Comparison of ENCODE assay signal across 15 mouse cellular contexts in the genomic region with DNA sequence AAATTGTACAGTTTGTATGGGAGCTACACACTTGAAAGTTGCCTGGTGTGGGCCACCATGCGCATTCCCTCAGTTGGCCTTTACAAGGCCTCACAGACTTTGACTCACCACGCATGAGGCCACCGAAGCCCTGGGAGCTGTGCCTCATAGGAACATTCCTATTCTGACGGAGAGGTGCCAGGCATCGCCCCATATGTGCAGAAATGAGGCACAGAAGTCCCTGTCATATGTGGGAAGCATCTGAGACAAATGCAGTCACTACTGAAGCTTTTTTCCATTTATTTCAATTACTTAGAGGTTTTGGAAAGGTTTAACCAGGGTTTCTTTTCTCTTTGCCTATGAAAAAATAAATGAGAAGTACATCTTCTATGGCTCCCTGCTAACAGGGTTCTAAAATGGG.
DNase-seq lines count a peak whose midpoint lies in the region; ATAC-seq lines count a peak whose summit lies in the region.
"Had no signal": no experiment of that assay in that cellular context is flagged by ENCODE, and none has a peak within 500 bp of the region (broad histone marks: within the 10 kb centered on the region; RNA-seq: fewer than 3 reads in every experiment).

No protein-coding gene starts in this region.

- H3K9me3 ChIP-seq in hindbrain, embryonic 14.5 days (ENCODE audit: control insufficient read depth, low read length), result no peaks in the 10 kb centered on the region
- H3K9me3 ChIP-seq in hindbrain, embryonic 11.5 days (ENCODE audit: control insufficient read depth, low read length), result no peaks in the 10 kb centered on the region
- H3K9me3 ChIP-seq in forebrain, embryonic 16.5 days (ENCODE audit: control insufficient read depth, low read length), result no peaks in the 10 kb centered on the region
- no peaks in the 10 kb centered on the region for H3K9me3 ChIP-seq in midbrain, embryonic 15.5 days
- H3K9me3 ChIP-seq in kidney, embryonic 16.5 days (ENCODE audit: low read length), result no peaks in the 10 kb centered on the region
- H3K9me3 ChIP-seq: hindbrain, embryonic 13.5 days; midbrain, embryonic 13.5 days had no signal

- no peak overlapping the region for H3K4me3 ChIP-seq in hindbrain, embryonic 14.5 days (replicated peaks; ENCODE audit: low read length)
- H3K4me3 ChIP-seq in hindbrain, embryonic 11.5 days (ENCODE audit: low read depth, low read length), result no peak overlapping the region
- no peak overlapping the region for H3K4me3 ChIP-seq in forebrain, embryonic 16.5 days (replicated peaks; ENCODE audit: low read length)
- H3K4me3 ChIP-seq in midbrain, embryonic 15.5 days, result no peak overlapping the region
- H3K4me3 ChIP-seq in kidney, embryonic 16.5 days (ENCODE audit: low read length), result no peak overlapping the region
- H3K4me3 ChIP-seq: hindbrain, embryonic 13.5 days; midbrain, embryonic 13.5 days had no signal

- H3K36me3 ChIP-seq in hindbrain, embryonic 14.5 days (replicated peaks; ENCODE audit: control insufficient read depth, insufficient read depth), result no peaks in the 10 kb centered on the region
- no peaks in the 10 kb centered on the region for H3K36me3 ChIP-seq in hindbrain, embryonic 11.5 days (ENCODE audit: control insufficient read depth, insufficient read depth, low read length)
- H3K36me3 ChIP-seq in forebrain, embryonic 16.5 days (ENCODE audit: control insufficient read depth, insufficient read depth), result no peaks in the 10 kb centered on the region
- no peaks in the 10 kb centered on the region for H3K36me3 ChIP-seq in midbrain, embryonic 15.5 days (replicated peaks)
- no peaks in the 10 kb centered on the region for H3K36me3 ChIP-seq in kidney, embryonic 16.5 days (ENCODE audit: insufficient read depth, low read length)
- H3K36me3 ChIP-seq: hindbrain, embryonic 13.5 days; midbrain, embryonic 13.5 days had no signal

- H3K9ac ChIP-seq in hindbrain, embryonic 14.5 days, result no peak overlapping the region
- H3K9ac ChIP-seq in hindbrain, embryonic 11.5 days (ENCODE audit: low read depth, low read length), result no peak overlapping the region
- H3K9ac ChIP-seq in forebrain, embryonic 16.5 days (replicated peaks; ENCODE audit: low read depth, low read length), result no peak overlapping the region
- H3K9ac ChIP-seq in midbrain, embryonic 15.5 days, result no peak overlapping the region
- no peak overlapping the region for H3K9ac ChIP-seq in kidney, embryonic 16.5 days (replicated peaks; ENCODE audit: low read length)
- H3K9ac ChIP-seq: hindbrain, embryonic 13.5 days; liver, embryonic 14.5 days; midbrain, embryonic 13.5 days had no signal

- no peak for ATAC-seq in hindbrain, embryonic 14.5 days (ENCODE audit: low FRiP score)
- no peak for ATAC-seq in hindbrain, embryonic 11.5 days (ENCODE audit: low FRiP score)
- peak; percentile 48 for ATAC-seq in forebrain, embryonic 16.5 days
- no peak for ATAC-seq in midbrain, embryonic 15.5 days (replicated peaks)
- ATAC-seq in kidney, embryonic 16.5 days (ENCODE audit: low FRiP score, low TSS enrichment), result no peak
- ATAC-seq: midbrain, embryonic 13.5 days had no signal

- no peaks in the 10 kb centered on the region for H3K27me3 ChIP-seq in hindbrain, embryonic 14.5 days (ENCODE audit: control insufficient read depth, insufficient read depth, low read length)
- no peaks in the 10 kb centered on the region for H3K27me3 ChIP-seq in hindbrain, embryonic 11.5 days (ENCODE audit: control insufficient read depth, insufficient read depth, low read length)
- no peaks in the 10 kb centered on the region for H3K27me3 ChIP-seq in forebrain, embryonic 16.5 days (replicated peaks; ENCODE audit: control insufficient read depth, insufficient read depth, low read length)
- no peaks in the 10 kb centered on the region for H3K27me3 ChIP-seq in midbrain, embryonic 15.5 days (replicated peaks)
- no peaks in the 10 kb centered on the region for H3K27me3 ChIP-seq in kidney, embryonic 16.5 days (ENCODE audit: insufficient read depth, low read length)
- H3K27me3 ChIP-seq: hindbrain, embryonic 13.5 days; midbrain, embryonic 13.5 days had no signal

- H3K4me1 ChIP-seq in hindbrain, embryonic 14.5 days (replicated peaks; ENCODE audit: control insufficient read depth, insufficient read depth, low read length), result peaks cover 18% of the 10 kb centered on the region
- 0 out of 2 replicates have a peak, but pooled peaks cover 2% of the 10 kb centered on the region for H3K4me1 ChIP-seq in hindbrain, embryonic 11.5 days (replicated peaks; ENCODE audit: control insufficient read depth, insufficient read depth, low read length)
- H3K4me1 ChIP-seq in forebrain, embryonic 16.5 days (replicated peaks; ENCODE audit: control insufficient read depth, insufficient read depth, low read length), result peaks cover 58% of the 10 kb centered on the region
- peaks cover 11% of the 10 kb centered on the region for H3K4me1 ChIP-seq in midbrain, embryonic 15.5 days
- peaks cover 20% of the 10 kb centered on the region for H3K4me1 ChIP-seq in kidney, embryonic 16.5 days (ENCODE audit: insufficient read depth, low read length)

- no peak overlapping the region for H3K4me2 ChIP-seq in hindbrain, embryonic 14.5 days (replicated peaks)
- H3K4me2 ChIP-seq in hindbrain, embryonic 11.5 days (replicated peaks; ENCODE audit: low read depth, low read length), result no peak overlapping the region
- peak overlapping the region; percentile 21; the same call in 1 of the 2 replicates for H3K4me2 ChIP-seq in forebrain, embryonic 16.5 days (ENCODE audit: low read length)
- H3K4me2 ChIP-seq in midbrain, embryonic 15.5 days, result no peak overlapping the region
- H3K4me2 ChIP-seq in kidney, embryonic 16.5 days (replicated peaks; ENCODE audit: low read depth, low read length), result no peak overlapping the region
- H3K4me2 ChIP-seq: heart, embryonic 11.5 days; hindbrain, embryonic 13.5 days; midbrain, embryonic 13.5 days had no signal

- DNase-seq in hindbrain, embryonic 14.5 days (ENCODE audit: low spot score), result no peak
- DNase-seq in hindbrain, embryonic 11.5 days (ENCODE audit: low spot score), result no peak
- DNase-seq in layer of hippocampus, adult 9-11 months, result peak; percentile 81
- DNase-seq in right cerebral cortex, postnatal 25 days, result peak; percentile 48
- DNase-seq in adrenal gland, postnatal 10 days, result no peak
- DNase-seq: kidney, adult 9 months; lung, postnatal 36 days; thymus, postnatal 36 days had no signal

- H3K27ac ChIP-seq in hindbrain, embryonic 14.5 days, result peak overlapping the region; percentile 17; the same call in 1 of the 2 replicates
- H3K27ac ChIP-seq in hindbrain, embryonic 11.5 days (ENCODE audit: low read depth, low read length), result no peak overlapping the region
- H3K27ac ChIP-seq in forebrain, embryonic 16.5 days (ENCODE audit: low read length), result peak overlapping the region; percentile 91
- H3K27ac ChIP-seq in midbrain, embryonic 15.5 days, result no peak overlapping the region
- H3K27ac ChIP-seq in kidney, embryonic 16.5 days (ENCODE audit: low read length), result no peak overlapping the region
- H3K27ac ChIP-seq: liver, embryonic 14.5 days; midbrain, embryonic 13.5 days had no signal

- 88% methylated on average over 5 of the region's 5 CpGs for WGBS in hindbrain, embryonic 14.5 days
- WGBS in hindbrain, embryonic 11.5 days, result 97% methylated on average over 5 of the region's 5 CpGs
- 68% methylated on average over 5 of the region's 5 CpGs for WGBS in forebrain, embryonic 16.5 days
- WGBS in midbrain, embryonic 15.5 days, result 93% methylated on average over 5 of the region's 5 CpGs
- WGBS in kidney, embryonic 16.5 days, result 97% methylated on average over 5 of the region's 5 CpGs

Comparison
In these comparisons a context has a peak if more than half of its experiments do, and no peak if none do; other contexts are left out.
1. H3K27ac ChIP-seq: peak in hindbrain, embryonic 14.5 days (single experiment) and forebrain, embryonic 16.5 days (single experiment); none in hindbrain, embryonic 11.5 days (single experiment), midbrain, embryonic 15.5 days (single experiment) and kidney, embryonic 16.5 days (single experiment).
2. DNase-seq: peak in layer of hippocampus, adult 9-11 months (single experiment) and right cerebral cortex, postnatal 25 days (single experiment); none in hindbrain, embryonic 14.5 days (single experiment), hindbrain, embryonic 11.5 days (single experiment) and adrenal gland, postnatal 10 days (single experiment).